Mouse (Mus musculus): ENCODE data around the gene D630023F18Rik. TPM values are rescaled to one million over a fixed set of nuclear protein-coding genes. Genes with fewer than 3 reads are reported as not detected.

The D630023F18Rik gene
- polyA plus RNA-seq, 1 experiment from 2014 or later, result 2.9 TPM

- no peak overlapping the region for H3K9ac ChIP-seq (replicated peaks; ENCODE audit: low read depth, low read length)
- 88% methylated on average over 3 of the region's 3 CpGs for whole genome bisulfite sequencing
These were observed 26.1 kb downstream of the D630023F18Rik start for GRCm38 (mm10) chr1:65096953-65097352.

GRCm38 (mm10) chr1:65091566-65091965, 31.4 kb downstream of the D630023F18Rik start:
- Histone ChIP-seq H3K36me3 (ENCODE audit: control insufficient read depth, insufficient read depth) (no peaks in the 10 kb centered on the region), H3K4me1 (replicated peaks; ENCODE audit: control insufficient read depth, insufficient read depth, low read length) (no peaks in the 10 kb centered on the region), H3K27ac (ENCODE audit: low read length) (no peak overlapping the region), H3K27me3 (replicated peaks; ENCODE audit: control insufficient read depth, insufficient read depth, low read length) (no peaks in the 10 kb centered on the region), H3K9ac (replicated peaks; ENCODE audit: low read depth, low read length) (no peak overlapping the region), H3K9me3 (ENCODE audit: control insufficient read depth, low read length) (no peaks in the 10 kb centered on the region), H3K4me3 (replicated peaks; ENCODE audit: low read length) (no peak overlapping the region), H3K4me2 (ENCODE audit: low read length) (no peak overlapping the region)
- ATAC-seq, result no peak
- 89% methylated on average over 3 of the region's 3 CpGs for WGBS

More at GRCm38 (mm10) chr1:65096953-65097352, 26.1 kb downstream of the D630023F18Rik start:
- no peak for ATAC-seq
- Histone ChIP-seq H3K4me1 (replicated peaks; ENCODE audit: control insufficient read depth, insufficient read depth, low read length) (no peaks in the 10 kb centered on the region), H3K27me3 (replicated peaks; ENCODE audit: control insufficient read depth, insufficient read depth, low read length) (no peaks in the 10 kb centered on the region), H3K4me2 (ENCODE audit: low read length) (no peak overlapping the region), H3K36me3 (ENCODE audit: control insufficient read depth, insufficient read depth) (no peaks in the 10 kb centered on the region), H3K4me3 (replicated peaks; ENCODE audit: low read length) (no peak overlapping the region), H3K9me3 (ENCODE audit: control insufficient read depth, low read length) (no peaks in the 10 kb centered on the region), H3K27ac (ENCODE audit: low read length) (no peak overlapping the region)

- Histone ChIP-seq H3K27me3 (replicated peaks; ENCODE audit: control insufficient read depth, insufficient read depth, low read length) (no peaks in the 10 kb centered on the region), H3K27ac (ENCODE audit: low read length) (no peak overlapping the region), H3K9ac (replicated peaks; ENCODE audit: low read depth, low read length) (no peak overlapping the region), H3K4me1 (replicated peaks; ENCODE audit: control insufficient read depth, insufficient read depth, low read length) (no peaks in the 10 kb centered on the region), H3K36me3 (ENCODE audit: control insufficient read depth, insufficient read depth) (no peaks in the 10 kb centered on the region), H3K4me2 (ENCODE audit: low read length) (no peak overlapping the region), H3K4me3 (replicated peaks; ENCODE audit: low read length) (no peak overlapping the region), H3K9me3 (ENCODE audit: control insufficient read depth, low read length) (no peaks in the 10 kb centered on the region)
- ATAC-seq, result no peak
- 83% methylated on average over 2 of the region's 2 CpGs for WGBS
These were observed 32.6 kb downstream of the D630023F18Rik start for GRCm38 (mm10) chr1:65090370-65090769.

- no peaks in the 10 kb centered on the region for H3K9me3 ChIP-seq (ENCODE audit: control insufficient read depth, low read length)
- WGBS, result 82% methylated on average over 6 of the region's 6 CpGs
- no peaks in the 10 kb centered on the region for H3K4me1 ChIP-seq (replicated peaks; ENCODE audit: control insufficient read depth, insufficient read depth, low read length)
- no peak overlapping the region for H3K9ac ChIP-seq (replicated peaks; ENCODE audit: low read depth, low read length)
- H3K27me3 ChIP-seq (replicated peaks; ENCODE audit: control insufficient read depth, insufficient read depth, low read length), result no peaks in the 10 kb centered on the region
- H3K4me2 ChIP-seq (ENCODE audit: low read length), result no peak overlapping the region
- ATAC-seq, result no peak
- H3K27ac ChIP-seq (ENCODE audit: low read length), result no peak overlapping the region
- H3K36me3 ChIP-seq (ENCODE audit: control insufficient read depth, insufficient read depth), result no peaks in the 10 kb centered on the region
- no peak overlapping the region for H3K4me3 ChIP-seq (replicated peaks; ENCODE audit: low read length)
These were observed 34.3 kb downstream of the D630023F18Rik start for GRCm38 (mm10) chr1:65088567-65089356.

GRCm38 (mm10) chr1:65082188-65082587, 40.8 kb downstream of the D630023F18Rik start, which contains the start of gene Crygb:
TSS of gene Crygb (minus strand) at chr1:65082288.
- no peaks in the 10 kb centered on the region for H3K27me3 ChIP-seq (replicated peaks; ENCODE audit: control insufficient read depth, insufficient read depth, low read length)
- H3K4me3 ChIP-seq (replicated peaks; ENCODE audit: low read length), result no peak within 1 kb of the TSS
- no peak for ATAC-seq
- no peaks in the 10 kb centered on the region for H3K9me3 ChIP-seq (ENCODE audit: control insufficient read depth, low read length)
- no peak within 1 kb of the TSS for H3K9ac ChIP-seq (replicated peaks; ENCODE audit: low read depth, low read length)
- H3K4me2 ChIP-seq (ENCODE audit: low read length), result no peak within 1 kb of the TSS
- no peaks in the 10 kb centered on the region for H3K36me3 ChIP-seq (ENCODE audit: control insufficient read depth, insufficient read depth)
- no peaks in the 10 kb centered on the region for H3K4me1 ChIP-seq (replicated peaks; ENCODE audit: control insufficient read depth, insufficient read depth, low read length)
- WGBS, result 27% methylated on average over 7 of the region's 7 CpGs
- H3K27ac ChIP-seq (ENCODE audit: low read length), result no peak within 1 kb of the TSS

- H3K4me1 ChIP-seq (replicated peaks; ENCODE audit: control insufficient read depth, insufficient read depth, low read length), result no peaks in the 10 kb centered on the region
- no peak for ATAC-seq
- no peak overlapping the region for H3K27ac ChIP-seq (ENCODE audit: low read length)
- H3K9me3 ChIP-seq (ENCODE audit: control insufficient read depth, low read length), result no peaks in the 10 kb centered on the region
- WGBS, result 15% methylated on average over 5 of the region's 5 CpGs
- H3K4me2 ChIP-seq (ENCODE audit: low read length), result no peak overlapping the region
- H3K4me3 ChIP-seq (replicated peaks; ENCODE audit: low read length), result no peak overlapping the region
- no peaks in the 10 kb centered on the region for H3K27me3 ChIP-seq (replicated peaks; ENCODE audit: control insufficient read depth, insufficient read depth, low read length)
- H3K36me3 ChIP-seq (ENCODE audit: control insufficient read depth, insufficient read depth), result no peaks in the 10 kb centered on the region
- H3K9ac ChIP-seq (replicated peaks; ENCODE audit: low read depth, low read length), result no peak overlapping the region
These were observed 47.4 kb downstream of the D630023F18Rik start for GRCm38 (mm10) chr1:65075607-65076006.

- H3K4me3 ChIP-seq (replicated peaks; ENCODE audit: low read length), result no peak within 1 kb of the TSS
- H3K9me3 ChIP-seq (ENCODE audit: control insufficient read depth, low read length), result no peaks in the 10 kb centered on the region
- H3K4me1 ChIP-seq (replicated peaks; ENCODE audit: control insufficient read depth, insufficient read depth, low read length), result no peaks in the 10 kb centered on the region
- no peaks in the 10 kb centered on the region for H3K27me3 ChIP-seq (replicated peaks; ENCODE audit: control insufficient read depth, insufficient read depth, low read length)
- no peak within 1 kb of the TSS for H3K4me2 ChIP-seq (ENCODE audit: low read length)
- 54% methylated on average over 6 of the region's 6 CpGs for WGBS
- ATAC-seq, result no peak
- no peak within 1 kb of the TSS for H3K27ac ChIP-seq (ENCODE audit: low read length)
- no peak within 1 kb of the TSS for H3K9ac ChIP-seq (replicated peaks; ENCODE audit: low read depth, low read length)
- H3K36me3 ChIP-seq (ENCODE audit: control insufficient read depth, insufficient read depth), result no peaks in the 10 kb centered on the region
These were observed 49.4 kb downstream of the D630023F18Rik start, which contains the start of gene Crygc for GRCm38 (mm10) chr1:65073589-65073988. TSS of gene Crygc (minus strand) at chr1:65073689.

- H3K27ac ChIP-seq (ENCODE audit: low read length), result no peak overlapping the region
- H3K4me1 ChIP-seq (replicated peaks; ENCODE audit: control insufficient read depth, insufficient read depth, low read length), result no peaks in the 10 kb centered on the region
- H3K4me2 ChIP-seq (ENCODE audit: low read length), result no peak overlapping the region
- no peaks in the 10 kb centered on the region for H3K27me3 ChIP-seq (replicated peaks; ENCODE audit: control insufficient read depth, insufficient read depth, low read length)
- H3K36me3 ChIP-seq (ENCODE audit: control insufficient read depth, insufficient read depth), result no peaks in the 10 kb centered on the region
- no peak overlapping the region for H3K9ac ChIP-seq (replicated peaks; ENCODE audit: low read depth, low read length)
- H3K4me3 ChIP-seq (replicated peaks; ENCODE audit: low read length), result no peak overlapping the region
- no peaks in the 10 kb centered on the region for H3K9me3 ChIP-seq (ENCODE audit: control insufficient read depth, low read length)
- ATAC-seq, result no peak
These were observed 55.2 kb downstream of the D630023F18Rik start for GRCm38 (mm10) chr1:65067842-65068241.

GRCm38 (mm10) chr1:65064201-65064600, 58.8 kb downstream of the D630023F18Rik start:
- WGBS, result 73% methylated on average over 15 of the region's 15 CpGs
- Histone ChIP-seq H3K27ac (ENCODE audit: low read length) (no peak overlapping the region), H3K9me3 (ENCODE audit: control insufficient read depth, low read length) (no peaks in the 10 kb centered on the region), H3K27me3 (replicated peaks; ENCODE audit: control insufficient read depth, insufficient read depth, low read length) (no peaks in the 10 kb centered on the region), H3K9ac (replicated peaks; ENCODE audit: low read depth, low read length) (no peak overlapping the region), H3K4me1 (replicated peaks; ENCODE audit: control insufficient read depth, insufficient read depth, low read length) (no peaks in the 10 kb centered on the region), H3K4me2 (ENCODE audit: low read length) (no peak overlapping the region), H3K36me3 (ENCODE audit: control insufficient read depth, insufficient read depth) (no peaks in the 10 kb centered on the region), H3K4me3 (replicated peaks; ENCODE audit: low read length) (no peak overlapping the region)
- no peak for ATAC-seq
